Mouse (Mus musculus) layer of hippocampus, adult 6 months (tissue): ENCODE results near the gene Abhd14b. TPM values are rescaled to one million over a fixed set of nuclear protein-coding genes. Genes with fewer than 3 reads are reported as not detected.

Source experiments
- long read RNA-seq, 2 experiments: library from polyadenylated mRNA; unstranded; transcript quantifications; one replicate each; pipeline ENCODE4 v2.0.0; 2019 to 2020
- polyA plus RNA-seq: library from polyadenylated mRNA; unstranded; fragments of <200 nt; fragmentation: Nextera tagmentation; gene quantifications from 2 replicates; pipeline ENCODE4 v1.2.3, GENCODE M21; 2021

Gene Abhd14b
- 11.8 and 17.3 TPM in 2 replicates for polyA plus RNA-seq
- long read RNA-seq, experiment 1, transcript Abhd14b-201 (4 exons, 1,745 nt) = major isoform, 12 of 18 reads
- long read RNA-seq, experiment 1, partial matches to known transcripts = 2 of 18 reads
- long read RNA-seq, experiment 1, other reads (novel, unspliced or antisense) = 3 of 18 reads
- long read RNA-seq, experiment 2, transcript Abhd14b-202 (4 exons, 1,200 nt) = minor isoform, 5 of 87 reads
- long read RNA-seq, experiment 2, transcript Abhd14b-201 (4 exons, 1,745 nt) = major isoform, 61 of 87 reads
- long read RNA-seq, experiment 2, partial matches to known transcripts = 17 of 87 reads
- long read RNA-seq, experiment 2, other reads (novel, unspliced or antisense) = 2 of 87 reads

DNA sequence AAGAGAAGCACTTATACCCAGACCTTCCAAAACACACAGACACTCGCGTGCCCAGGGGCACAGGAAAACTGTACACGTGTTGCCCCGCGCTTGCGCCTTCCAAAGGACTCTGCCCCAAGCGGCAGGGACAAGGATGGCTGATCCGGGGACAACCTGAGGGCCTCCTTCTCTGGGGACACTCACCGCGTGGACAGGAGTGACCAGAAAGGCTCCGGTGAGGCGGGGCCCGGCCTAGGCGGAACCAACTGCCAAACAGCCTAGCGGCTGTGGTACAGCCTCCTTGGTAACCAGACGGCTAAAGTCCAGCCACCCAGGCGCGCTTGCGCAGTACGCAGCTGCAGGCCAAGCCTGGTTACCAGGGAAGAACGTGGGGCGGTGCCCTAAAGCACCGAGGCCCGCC lies at the start of gene Abhd14b, which contains the start of gene Abhd14a:
Gene Abhd14b (plus strand): TSS at position 112 of the 400 bp plus-strand sequence.
Gene Abhd14a (minus strand): TSS at position 331 of the 400 bp plus-strand sequence.

GRCm38 (mm10) chr9:106429221-106430014 lies 17.8 kb upstream of the Abhd14b start, which contains the start of gene Rpl29:
Rpl29 (plus strand) TSS chr9:106429454.

DNA sequence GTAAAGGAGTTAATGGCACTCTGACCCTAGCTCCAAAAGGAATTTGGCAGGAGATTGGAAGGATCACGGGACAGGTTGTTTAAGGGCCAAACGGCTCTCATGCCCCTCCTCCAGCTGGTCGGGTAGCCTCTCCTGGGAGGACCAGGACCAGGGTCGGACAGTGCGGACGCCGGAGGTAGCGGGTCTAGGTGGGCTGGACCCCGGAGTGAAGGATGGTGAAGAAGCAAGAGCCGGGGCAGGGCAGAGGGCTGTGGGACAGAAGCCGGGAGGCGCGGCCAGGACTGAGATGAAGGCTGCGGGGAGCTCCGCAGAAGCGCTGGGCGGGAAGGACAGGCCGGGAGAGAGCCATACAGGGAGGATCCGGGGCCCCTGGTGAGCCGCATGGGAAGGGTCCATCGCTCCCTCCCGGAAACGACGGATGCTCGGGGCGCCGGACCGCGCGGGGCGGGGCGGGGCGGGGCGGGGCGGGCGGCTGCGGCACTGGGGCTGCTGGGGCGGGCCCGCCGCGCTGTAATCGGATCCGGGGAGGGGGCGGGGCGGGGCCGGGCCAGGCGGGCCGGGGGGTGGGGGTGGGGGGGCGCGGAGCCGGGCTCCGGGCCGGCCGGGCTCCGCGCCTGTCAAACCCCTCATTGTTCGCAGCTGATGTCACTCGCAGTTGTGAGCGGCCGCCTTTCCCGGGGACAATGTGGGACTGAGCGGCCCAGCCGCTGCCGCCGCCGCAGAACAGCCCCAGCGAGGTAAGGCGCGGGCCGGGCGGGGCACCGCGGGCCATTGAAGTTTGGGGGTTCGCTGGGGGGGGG lies 6.2 kb downstream of the Abhd14b start, which contains the start of gene Pcbp4:
Gene Pcbp4 (plus strand): TSS at position 21 of the 800 bp plus-strand sequence.

GRCm38 (mm10) chr9:106465571-106466200 lies 18.4 kb downstream of the Abhd14b start, which contains the start of gene Gpr62:
Gpr62 (minus strand) TSS chr9:106465938.

DNA sequence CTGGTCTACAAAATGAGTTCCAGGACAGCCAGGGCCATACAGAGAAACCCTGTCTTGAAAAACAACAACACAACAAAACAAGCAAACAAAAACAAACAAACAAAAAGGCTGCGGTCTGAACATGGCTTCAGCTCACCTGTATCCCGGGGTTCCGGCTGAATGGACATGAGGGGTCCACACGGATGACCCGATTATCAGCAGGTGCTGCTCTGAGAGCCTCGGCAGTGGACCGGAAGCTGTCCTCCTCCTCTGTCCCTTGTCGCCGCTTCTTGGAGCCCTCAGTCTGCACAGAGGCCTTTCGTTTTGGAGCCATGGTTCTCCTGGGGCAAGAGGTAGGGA lies 28.4 kb downstream of the Abhd14b start, which contains the start of gene Rrp9:
Gene Rrp9 (plus strand): TSS at position 301 of the 339 bp plus-strand sequence.

GRCm38 (mm10) chr9:106476924-106477484 lies 29.7 kb downstream of the Abhd14b start, which contains the start of gene Parp3:
Parp3 (minus strand) TSS chr9:106476949.

GRCm38 (mm10) chr9:106499667-106500066 lies 52.4 kb downstream of the Abhd14b start, which contains the start of gene Iqcf1:
Iqcf1 (plus strand) TSS chr9:106499967.

Other genes with a start within 250 kb of the Abhd14b start
- gene Ppm1m, start 247.7 kb upstream of the Abhd14b start, polyA plus RNA-seq = 16.0 and 20.8 TPM in 2 replicates
- gene Twf2, start 244.4 kb upstream of the Abhd14b start, polyA plus RNA-seq = 58.5 and 63.2 TPM in 2 replicates
- 0.38 and 0.40 TPM in 2 replicates for gene Tlr9, start 224.9 kb upstream of the Abhd14b start, polyA plus RNA-seq
- gene Alas1, start 198.8 kb upstream of the Abhd14b start, polyA plus RNA-seq = 78.2 and 79.3 TPM in 2 replicates
- 23.8 and 25.6 TPM in 2 replicates for gene Poc1a, start 166.4 kb upstream of the Abhd14b start, polyA plus RNA-seq
- gene Dusp7, start 78.8 kb upstream of the Abhd14b start, polyA plus RNA-seq = 12.0 and 14.6 TPM in 2 replicates
- 582 and 680 TPM in 2 replicates for gene Rpl29, start 18.0 kb upstream of the Abhd14b start, polyA plus RNA-seq
- 7.1 and 10.5 TPM in 2 replicates for gene Acy1, start 9.1 kb upstream of the Abhd14b start, polyA plus RNA-seq
- 61.5 and 66.8 TPM in 2 replicates for gene Abhd14a, start 219 bp downstream of the Abhd14b start, polyA plus RNA-seq
- 59.2 and 69.0 TPM in 2 replicates for gene Pcbp4, start 5.8 kb downstream of the Abhd14b start, polyA plus RNA-seq
- gene Gpr62, start 18.5 kb downstream of the Abhd14b start, polyA plus RNA-seq = 8.8 and 11.7 TPM in 2 replicates
- 23.3 and 24.9 TPM in 2 replicates for gene Rrp9, start 28.5 kb downstream of the Abhd14b start, polyA plus RNA-seq
- 3.5 and 3.9 TPM in 2 replicates for gene Parp3, start 29.5 kb downstream of the Abhd14b start, polyA plus RNA-seq
- not detected in 2 replicates for gene Iqcf1, start 52.5 kb downstream of the Abhd14b start, polyA plus RNA-seq
- not detected in 2 replicates for gene Iqcf5, start 67.1 kb downstream of the Abhd14b start, polyA plus RNA-seq
- gene Iqcf3, start 114.2 kb downstream of the Abhd14b start, polyA plus RNA-seq = not detected in 2 replicates
- not detected in 2 replicates for gene Iqcf4, start 123.5 kb downstream of the Abhd14b start, polyA plus RNA-seq
- not detected in 2 replicates for gene Iqcf6, start 179.1 kb downstream of the Abhd14b start, polyA plus RNA-seq
- 25.8 and 37.1 TPM in 2 replicates for gene Grm2, start 208.6 kb downstream of the Abhd14b start, polyA plus RNA-seq
- 127 and 145 TPM in 2 replicates for gene Tex264, start 238.5 kb downstream of the Abhd14b start, polyA plus RNA-seq